Mouse (Mus musculus) heart, adult 2 months (tissue): ENCODE data around the gene Slc22a14.

Experiments used
- EP300 ChIP-seq: fragments of 200-500 bp; IDR thresholded peaks from 2 replicates; pipeline ENCODE4 v1.6.1; 2011; ENCODE audit warnings: low read depth, low read length, control low read depth; ENCODE audit not compliant: insufficient read depth
- POLR2A ChIP-seq: fragments of 200-500 bp; IDR thresholded peaks from 2 replicates; pipeline ENCODE4 v1.6.1; 2011; ENCODE audit warnings: mild to moderate bottlenecking, low read depth, low read length, control low read depth; ENCODE audit not compliant: insufficient read depth

- TF ChIP-seq EP300: no peak
- TF ChIP-seq POLR2A: no peak; the same call in 1 of the 2 replicates
Measured at GRCm38 (mm10) chr9:119340212-119340580, 25.2 kb downstream of the Slc22a14 start.
